Mouse (Mus musculus) erythroblast, embryonic 14.5 days (primary cell): ENCODE measurements around the gene Ak9. TPM values are rescaled to one million over a fixed set of nuclear protein-coding genes. Genes with fewer than 3 reads are reported as not detected.
A peak's percentile ranks its signal among the peaks of the same experiment; 100 is the strongest.

ENCODE experiments used
- H3K27me3 ChIP-seq: 2 replicates; pipeline ENCODE4 v1.6.1; 2012; ENCODE audit warnings: inconsistent platforms; ENCODE audit not compliant: control insufficient read depth
- H3K36me3 ChIP-seq: 2 replicates; pipeline ENCODE4 v1.6.1; 2012; ENCODE audit warnings: mild to moderate bottlenecking, inconsistent platforms; ENCODE audit not compliant: control insufficient read depth
- H3K4me1 ChIP-seq: 2 replicates; pipeline ENCODE4 v1.6.1; 2012; ENCODE audit warnings: inconsistent platforms; ENCODE audit not compliant: control insufficient read depth
- H3K4me3 ChIP-seq: replicated peaks from 2 replicates; pipeline ENCODE3; 2012; ENCODE audit warnings: moderate library complexity, mild to moderate bottlenecking, inconsistent platforms
- H3K9me3 ChIP-seq: 2 replicates; pipeline ENCODE4 v1.6.1; 2012; ENCODE audit warnings: low read length, inconsistent platforms, mixed read lengths; ENCODE audit not compliant: control insufficient read depth
- GATA1 ChIP-seq: IDR thresholded peaks from 2 replicates; pipeline ENCODE4 v1.6.1; 2012; ENCODE audit warnings: low read length, inconsistent platforms, mixed read lengths
- TAL1 ChIP-seq: IDR thresholded peaks from 3 replicates; pipeline ENCODE4 v1.6.1; 2012; ENCODE audit warnings: low read length, inconsistent platforms, mixed read lengths
- polyA plus RNA-seq: library from polyadenylated mRNA; stranded (reverse); fragments of >175 nt; gene quantifications from 2 replicates; pipeline ENCODE4 v1.2.3, GENCODE M21; 2012

Gene Ak9
- polyA plus RNA-seq, 1 experiment = not detected

DNA sequence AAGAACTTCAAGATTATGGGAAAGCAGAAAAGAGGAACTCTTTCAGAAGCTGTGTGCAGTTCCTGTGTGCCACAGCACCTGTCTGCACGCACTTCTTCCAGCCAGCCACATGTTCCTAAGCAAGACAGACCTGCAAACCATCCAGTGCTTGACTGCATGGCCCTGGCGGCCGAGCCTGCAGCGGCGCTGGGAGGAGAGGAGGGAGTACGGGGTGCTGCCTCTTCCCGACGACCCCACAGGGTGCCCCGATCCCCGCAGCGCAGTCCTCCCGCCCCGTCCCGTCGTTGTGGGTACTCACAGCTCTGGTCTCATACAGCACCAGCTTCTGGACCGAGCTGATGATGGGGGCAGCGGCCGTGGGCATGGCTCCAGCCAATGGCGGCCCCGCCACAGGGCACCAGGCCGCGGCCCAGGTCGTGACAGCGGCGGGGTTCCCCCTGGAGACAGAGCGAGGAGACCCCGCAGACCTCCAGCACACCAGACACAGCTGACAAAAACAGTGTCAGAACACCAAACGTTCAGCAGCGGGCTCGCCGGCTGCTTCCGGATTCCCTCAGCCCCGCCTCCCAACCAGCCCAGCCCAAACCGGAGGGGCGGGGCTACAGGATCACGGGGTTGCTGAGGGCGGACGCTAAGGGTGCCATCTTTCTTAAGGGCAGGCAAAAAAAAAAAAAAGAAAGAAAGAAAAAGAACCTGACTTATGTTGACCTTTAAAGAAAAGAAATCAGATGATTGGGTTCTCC is 920 bp upstream of the Ak9 start, which contains the start of gene Fig4:
Gene Fig4, minus strand, starts transcription at position 572 of the 743 bp plus-strand sequence.
- Histone ChIP-seq H3K36me3 (no peaks in the 10 kb centered on the region), H3K27me3 (no peaks in the 10 kb centered on the region), H3K4me3 (peak within 1 kb of the TSS; percentile 87), H3K4me1 (peaks cover 35% of the 10 kb centered on the region), H3K9me3 (no peaks in the 10 kb centered on the region)
- TF ChIP-seq GATA1 (no peak), TAL1 (no peak)

- H3K27me3 ChIP-seq = no peaks in the 10 kb centered on the region
- H3K4me1 ChIP-seq = peaks cover 30% of the 10 kb centered on the region
- H3K9me3 ChIP-seq = no peaks in the 10 kb centered on the region
- TF ChIP-seq GATA1 (no peak), TAL1 (no peak)
- no peaks in the 10 kb centered on the region for H3K36me3 ChIP-seq
- H3K4me3 ChIP-seq = no peak overlapping the region
These were observed 1.2 kb downstream of the Ak9 start for GRCm38 (mm10) chr10:41304961-41305455.

DNA sequence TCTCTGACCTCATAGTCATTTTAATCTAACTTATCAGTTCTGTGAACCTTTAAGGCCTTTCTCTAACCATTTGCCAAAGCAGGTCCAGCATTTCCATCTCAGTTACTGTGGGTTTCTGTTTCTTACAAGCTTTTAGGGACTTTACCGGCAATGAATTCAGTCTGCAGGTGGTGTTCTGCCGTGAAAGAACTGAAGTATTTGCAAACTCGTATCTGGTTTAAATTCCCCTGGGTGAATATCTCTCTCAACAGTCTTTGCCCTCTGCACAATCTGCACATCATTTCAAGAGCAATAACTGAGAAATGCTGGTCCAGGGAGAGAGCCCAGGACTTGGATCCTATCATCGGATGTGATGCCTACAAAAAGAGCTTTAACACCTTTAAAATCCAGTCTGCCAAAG is 4.4 kb downstream of the Ak9 start:
- no peaks in the 10 kb centered on the region for H3K27me3 ChIP-seq
- H3K9me3 ChIP-seq = no peaks in the 10 kb centered on the region
- H3K36me3 ChIP-seq = no peaks in the 10 kb centered on the region
- no peak overlapping the region for H3K4me3 ChIP-seq
- TF ChIP-seq GATA1 (no peak), TAL1 (no peak)
- peaks cover 12% of the 10 kb centered on the region for H3K4me1 ChIP-seq

DNA sequence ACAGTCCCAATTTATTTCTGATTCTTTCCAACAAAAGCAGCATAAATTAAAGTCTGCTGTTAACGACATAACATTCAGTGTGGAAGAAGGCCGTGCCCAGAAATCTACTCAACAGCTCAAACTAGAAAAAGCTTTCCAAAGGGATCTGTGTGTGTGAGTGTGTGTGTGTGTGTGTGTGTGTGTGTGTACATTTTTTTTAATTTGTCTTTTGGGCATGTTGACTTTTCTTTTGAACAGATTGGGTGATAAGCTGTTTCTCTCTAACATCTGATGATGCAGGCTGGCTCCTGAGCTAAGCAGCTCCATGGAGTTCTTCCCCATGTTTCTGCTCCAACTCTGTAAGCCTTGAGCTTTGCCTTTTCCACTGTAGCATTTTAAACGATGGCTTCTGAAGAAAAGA is 12.1 kb downstream of the Ak9 start:
- H3K4me3 ChIP-seq = no peak overlapping the region
- TF ChIP-seq GATA1 = no peak
- no peak for TF ChIP-seq TAL1
- H3K27me3 ChIP-seq = no peaks in the 10 kb centered on the region
- no peaks in the 10 kb centered on the region for H3K36me3 ChIP-seq
- H3K4me1 ChIP-seq = no peaks in the 10 kb centered on the region
- no peaks in the 10 kb centered on the region for H3K9me3 ChIP-seq

- Histone ChIP-seq H3K36me3 (no peaks in the 10 kb centered on the region), H3K27me3 (no peaks in the 10 kb centered on the region), H3K4me3 (no peak overlapping the region), H3K4me1 (no peaks in the 10 kb centered on the region), H3K9me3 (no peaks in the 10 kb centered on the region)
- TF ChIP-seq TAL1 = no peak
- TF ChIP-seq GATA1 = no peak
These were observed 28.8 kb downstream of the Ak9 start for GRCm38 (mm10) chr10:41332533-41333043.

DNA sequence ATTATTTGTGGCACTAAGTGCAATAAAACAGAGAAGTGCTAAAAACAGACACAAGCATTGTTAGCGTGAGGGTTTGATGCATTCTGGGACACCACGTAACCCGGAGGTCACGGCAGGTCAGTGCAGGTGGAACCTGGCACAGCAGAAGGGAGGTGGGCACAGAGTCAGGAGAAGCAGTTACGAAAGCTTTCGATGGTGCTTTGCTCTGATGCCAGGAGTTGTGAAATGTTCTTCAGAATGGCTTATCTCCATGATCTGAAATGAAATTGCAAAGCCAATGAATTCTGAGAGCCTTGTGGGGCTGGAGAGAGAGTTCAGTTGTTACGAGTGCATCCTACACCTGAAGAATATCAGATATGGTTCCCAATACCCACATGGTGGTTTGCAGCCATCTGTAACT is 37.6 kb downstream of the Ak9 start:
- Histone ChIP-seq H3K36me3 (no peaks in the 10 kb centered on the region), H3K27me3 (no peaks in the 10 kb centered on the region), H3K4me1 (no peaks in the 10 kb centered on the region), H3K9me3 (no peaks in the 10 kb centered on the region), H3K4me3 (no peak overlapping the region)
- TF ChIP-seq GATA1 = no peak

- H3K4me1 ChIP-seq = no peaks in the 10 kb centered on the region
- TF ChIP-seq GATA1 (no peak), TAL1 (no peak)
- no peaks in the 10 kb centered on the region for H3K9me3 ChIP-seq
- no peak overlapping the region for H3K4me3 ChIP-seq
- no peaks in the 10 kb centered on the region; the same call in 1 of the 2 replicates for H3K27me3 ChIP-seq
- no peaks in the 10 kb centered on the region for H3K36me3 ChIP-seq
These were observed 61.3 kb downstream of the Ak9 start for GRCm38 (mm10) chr10:41365086-41365485.

DNA sequence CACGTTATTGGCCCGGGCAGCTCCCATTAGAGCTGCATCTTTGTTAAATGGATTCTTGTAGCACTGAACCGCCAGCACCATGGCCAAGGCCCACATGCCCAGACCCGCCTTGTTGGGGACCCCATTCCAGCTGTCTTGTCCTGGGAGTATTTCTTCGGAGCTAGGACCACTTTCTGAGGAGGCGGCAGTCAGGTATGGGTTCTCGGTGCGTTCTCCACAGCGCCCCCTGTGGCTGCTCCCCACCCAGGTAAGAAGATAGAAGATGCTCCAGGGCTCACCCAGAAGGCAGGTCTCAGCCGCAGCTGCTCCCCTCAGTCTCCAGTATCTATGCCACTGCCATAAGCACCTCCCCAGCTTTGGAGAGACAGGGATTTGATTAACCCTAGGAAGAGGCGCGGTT is 76.7 kb downstream of the Ak9 start:
- Histone ChIP-seq H3K4me3 (no peak overlapping the region), H3K36me3 (no peaks in the 10 kb centered on the region), H3K27me3 (no peaks in the 10 kb centered on the region), H3K9me3 (no peaks in the 10 kb centered on the region), H3K4me1 (no peaks in the 10 kb centered on the region)
- TF ChIP-seq TAL1 = no peak
- no peak for TF ChIP-seq GATA1

GRCm38 (mm10) chr10:41385506-41386221 is 81.9 kb downstream of the Ak9 start:
- H3K36me3 ChIP-seq = no peaks in the 10 kb centered on the region
- H3K4me3 ChIP-seq = no peak overlapping the region
- H3K9me3 ChIP-seq = no peaks in the 10 kb centered on the region
- no peaks in the 10 kb centered on the region for H3K27me3 ChIP-seq
- no peak for TF ChIP-seq GATA1
- TF ChIP-seq TAL1 = no peak
- H3K4me1 ChIP-seq = no peaks in the 10 kb centered on the region
